Mouse (Mus musculus) thymus, adult 18-20 months (tissue): ENCODE data around the gene Timm29.
"Not testable (repeated sequence)": the region's sequence is repeated elsewhere in the genome, so short reads cannot be mapped to it uniquely, and the experiment has no call there.

Experiments
- DNase-seq, 2 experiments: peaks; one replicate each; pipeline ENCODE4 v3.0.0; 2022; ENCODE audit warnings: mixed read lengths in 2 of 2

The Timm29 gene

DNA sequence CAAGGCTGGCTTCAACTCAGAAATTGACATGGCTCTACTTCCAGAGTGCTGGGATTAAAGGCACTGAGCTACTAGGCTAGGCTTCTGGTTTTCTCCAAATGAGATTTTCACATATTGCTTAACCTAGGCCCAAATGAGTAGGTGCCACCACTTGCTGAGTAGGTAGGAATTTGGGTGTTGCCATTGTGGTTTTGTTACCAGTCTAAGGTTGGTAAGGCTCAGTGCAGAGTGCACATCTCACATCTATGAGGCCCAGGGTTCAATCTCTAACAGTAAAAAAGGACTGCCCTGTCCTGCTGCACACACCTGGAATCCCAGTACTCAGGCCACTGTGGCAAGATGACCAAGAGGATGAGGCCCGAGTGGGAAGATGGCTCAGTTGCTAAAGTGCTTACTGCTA lies 7.1 kb upstream of the Timm29 start:
- DNase-seq: no peak

- no peak for DNase-seq
Measured at GRCm38 (mm10) chr9:21587678-21588349, 4.7 kb upstream of the Timm29 start.

GRCm38 (mm10) chr9:21588350-21588749 lies 4.2 kb upstream of the Timm29 start:
- no peak for DNase-seq

DNA sequence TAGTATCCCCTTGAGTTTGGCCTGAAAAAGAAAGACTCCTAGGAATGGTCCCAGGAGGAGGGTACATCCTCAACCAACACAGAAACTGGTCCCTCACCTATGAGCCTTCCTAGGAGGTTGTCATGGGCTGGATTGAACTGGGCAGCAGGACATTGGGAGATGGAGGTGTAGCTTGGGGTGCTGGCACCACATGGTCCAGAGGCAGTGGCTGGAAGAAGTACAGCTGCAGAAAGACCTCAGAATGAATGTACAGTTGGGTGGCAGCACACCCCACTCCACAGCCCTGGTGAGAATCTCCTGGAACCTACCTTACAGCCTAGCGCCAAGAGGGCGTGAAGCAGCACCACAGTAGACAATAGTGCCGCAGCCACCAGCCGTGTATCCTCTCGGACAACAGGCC lies 3.0 kb upstream of the Timm29 start:
- DNase-seq: no peak

- no peak for DNase-seq
Measured at GRCm38 (mm10) chr9:21591127-21591830, 1.2 kb upstream of the Timm29 start.

- DNase-seq: no peak
Measured at GRCm38 (mm10) chr9:21591831-21592702, 455 bp upstream of the Timm29 start.

DNA sequence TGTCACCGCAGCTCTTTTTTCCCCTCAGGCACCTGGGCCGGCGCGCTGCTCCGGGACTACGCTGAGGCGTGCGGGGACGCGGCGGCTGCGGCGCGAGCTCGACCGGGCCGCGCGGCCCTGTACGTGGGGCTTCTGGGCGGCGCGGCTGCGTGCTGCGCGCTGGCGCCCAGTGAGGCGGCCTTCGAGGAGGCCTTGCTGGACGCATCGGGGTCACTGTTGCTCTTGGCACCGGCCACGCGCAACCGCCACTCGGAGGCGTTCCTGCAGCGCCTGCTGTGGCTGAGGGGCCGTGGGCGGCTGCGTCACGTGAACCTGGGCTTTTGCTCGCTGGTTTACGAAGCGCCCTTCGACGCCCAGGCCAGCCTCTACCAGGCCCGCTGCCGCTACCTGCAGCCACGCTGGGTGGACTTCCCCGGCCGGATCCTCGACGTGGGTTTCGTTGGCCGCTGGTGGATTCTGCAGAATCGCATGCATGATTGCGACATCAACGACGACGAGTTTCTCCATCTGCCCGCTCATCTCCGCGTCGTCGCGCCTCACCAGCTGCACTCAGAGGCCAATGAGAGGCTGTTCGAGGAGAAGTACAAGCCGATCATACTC lies 700 bp downstream of the Timm29 start:
- DNase-seq: peak; percentile 32 to 48

GRCm38 (mm10) chr9:21594350-21594749 lies 1.8 kb downstream of the Timm29 start:
- not testable (repeated sequence) for DNase-seq

DNA sequence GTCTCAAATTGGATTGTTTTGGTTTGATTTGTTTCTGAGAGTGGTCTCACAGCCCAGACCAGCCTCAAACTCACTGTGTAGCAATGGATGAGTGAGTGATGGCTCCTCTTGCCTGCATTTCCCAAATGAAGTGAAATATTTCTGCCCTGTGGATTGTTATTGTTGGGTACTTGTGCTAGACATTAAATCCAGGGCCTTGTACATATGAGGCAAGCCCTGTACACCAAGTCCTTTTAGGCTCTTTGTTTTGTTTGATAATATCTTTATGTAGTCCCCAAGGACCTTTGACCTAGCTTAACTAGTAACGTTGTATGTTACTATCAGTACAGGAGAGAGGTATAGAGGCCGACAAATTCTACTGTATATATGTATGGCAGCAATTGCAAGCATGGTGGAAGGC lies 2.3 kb downstream of the Timm29 start:
- no peak for DNase-seq

DNA sequence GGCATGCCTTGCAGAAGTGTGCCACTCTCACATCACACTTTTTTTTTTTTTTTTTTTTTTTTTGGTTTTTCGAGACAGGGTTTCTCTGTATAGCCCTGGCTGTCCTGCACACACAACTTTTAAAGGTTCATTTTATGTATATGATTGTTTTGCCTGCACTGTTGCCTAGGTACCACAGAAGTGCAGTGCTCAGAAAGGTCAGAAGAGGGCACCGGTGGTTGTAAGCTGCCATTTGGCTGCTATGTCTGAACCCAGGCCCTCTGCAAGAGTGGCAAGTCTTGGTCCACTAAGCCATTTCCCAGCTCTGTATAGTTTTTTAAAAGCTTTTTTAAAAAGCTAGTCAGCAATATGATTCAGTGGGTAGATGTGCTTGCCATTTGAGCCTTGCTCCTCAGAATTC lies 5.7 kb downstream of the Timm29 start:
- DNase-seq: no peak

DNA sequence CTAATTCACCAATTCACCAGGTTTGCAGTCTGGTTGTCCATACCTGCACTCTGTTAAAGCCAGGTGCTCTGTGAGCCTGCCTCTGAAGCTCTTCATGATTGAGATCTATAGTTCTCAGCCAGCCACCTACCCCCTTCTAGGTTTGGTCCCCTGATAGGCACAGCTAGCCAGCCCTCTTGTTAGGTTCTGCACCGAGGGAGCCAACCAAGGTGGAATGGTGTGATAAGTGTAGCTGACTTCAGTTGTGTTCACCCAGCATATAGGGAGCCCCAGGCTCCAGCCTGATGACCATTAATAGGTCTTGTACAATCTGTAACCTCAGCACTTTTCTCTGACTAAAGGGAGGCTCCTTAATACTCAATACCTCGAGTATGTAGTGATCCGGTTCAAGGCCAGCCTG lies 7.7 kb downstream of the Timm29 start:
- no peak for DNase-seq

- no peak for DNase-seq
Measured at GRCm38 (mm10) chr9:21601073-21601472, 8.6 kb downstream of the Timm29 start.

- peak; percentile 34 to 41 for DNase-seq
Measured at GRCm38 (mm10) chr9:21601722-21602399, 9.3 kb downstream of the Timm29 start.

DNA sequence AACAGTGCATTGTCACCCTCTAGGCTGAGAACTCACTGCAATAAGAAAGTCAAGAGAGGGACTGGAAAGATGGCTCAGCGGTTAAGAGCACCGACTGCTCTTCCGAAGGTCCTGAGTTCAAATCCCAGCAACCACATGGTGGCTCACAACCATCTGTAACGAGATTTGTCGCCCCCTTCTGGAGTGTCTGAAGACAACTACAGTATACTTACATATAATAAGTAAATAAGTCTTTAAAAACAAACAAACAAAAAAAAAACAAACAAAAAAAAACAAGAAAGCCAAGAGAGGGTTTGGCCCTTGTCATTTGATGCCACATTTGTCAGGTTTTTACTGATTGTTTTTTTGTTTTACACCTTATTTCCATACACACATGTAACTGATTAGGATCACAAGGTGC lies 11.6 kb downstream of the Timm29 start:
- DNase-seq: no peak

GRCm38 (mm10) chr9:21605865-21606264 lies 13.3 kb downstream of the Timm29 start:
- DNase-seq: no peak

DNA sequence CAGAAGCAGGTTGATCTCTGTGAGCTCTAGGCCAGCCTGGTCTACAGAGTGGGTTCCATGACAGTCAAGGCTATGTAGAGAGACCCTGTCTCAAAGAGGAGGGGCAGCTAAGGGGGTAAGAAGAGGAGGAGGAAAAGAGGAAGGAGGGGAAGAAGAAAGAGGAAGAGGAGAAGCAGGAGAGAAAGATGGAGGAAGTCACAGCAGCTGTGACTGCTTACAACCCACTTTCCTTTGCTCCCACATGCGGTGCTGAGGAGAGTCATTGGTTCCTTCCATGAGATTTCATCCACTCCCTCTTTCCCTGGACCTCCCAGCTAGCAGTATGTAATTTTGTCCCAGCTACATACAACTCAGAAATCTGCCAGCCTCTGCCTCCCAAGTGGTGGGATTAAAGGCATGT lies 14.1 kb downstream of the Timm29 start:
- DNase-seq: no peak

DNA sequence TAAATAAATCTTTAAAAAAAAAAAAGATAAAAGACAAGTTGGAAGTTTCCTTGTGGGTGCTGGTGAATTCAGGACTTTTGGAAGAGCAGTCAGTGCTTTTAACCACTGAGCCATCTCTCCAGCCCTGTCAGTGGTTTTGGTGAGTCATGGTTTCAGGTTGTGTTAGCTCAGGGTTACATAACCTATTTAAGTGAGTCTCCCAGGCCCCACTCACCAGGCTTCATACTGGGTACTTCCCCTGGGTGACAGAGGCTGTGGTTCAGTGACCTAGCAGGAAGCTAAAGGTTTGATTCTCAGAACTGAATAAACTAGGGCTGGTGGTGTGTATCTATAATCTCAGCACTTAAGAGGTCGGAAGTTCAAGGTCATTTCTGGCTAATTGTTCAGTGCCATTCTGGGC lies 17.3 kb downstream of the Timm29 start:
- peak; percentile 47 to 72 for DNase-seq

DNA sequence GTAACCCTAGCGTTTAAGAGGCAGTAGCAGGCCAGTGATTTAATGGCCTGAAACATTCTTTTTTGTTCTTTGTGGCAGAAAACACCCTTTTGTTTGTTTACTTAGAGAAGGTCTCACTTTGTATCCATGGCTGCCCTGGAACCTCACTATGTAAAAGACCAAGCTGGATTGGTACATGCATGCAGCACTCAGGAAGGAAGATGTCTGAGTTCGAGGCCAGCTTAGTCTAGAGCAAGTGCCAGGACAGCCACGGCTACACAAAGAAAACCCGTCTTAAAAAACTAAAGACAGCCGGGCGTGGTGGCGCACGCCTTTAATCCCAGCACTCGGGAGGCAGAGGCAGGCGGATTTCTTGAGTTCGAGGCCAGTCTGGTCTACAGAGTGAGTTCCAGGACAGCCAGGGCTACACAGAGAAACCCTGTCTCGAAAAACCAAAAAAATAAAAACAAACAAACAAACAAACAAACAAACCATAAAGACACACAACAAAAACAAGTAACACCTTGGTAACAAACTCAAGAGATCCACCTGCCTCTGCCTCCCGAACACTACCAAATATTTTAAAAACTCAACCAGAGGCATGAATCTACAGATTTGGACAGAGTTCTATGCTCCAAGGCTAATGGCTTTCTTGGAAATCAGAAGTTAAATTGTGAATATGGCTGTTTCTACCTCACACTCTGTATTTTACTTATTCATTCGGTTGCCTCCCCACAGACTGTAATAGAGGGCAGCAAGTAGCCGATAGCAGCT lies 22.5 kb downstream of the Timm29 start:
- DNase-seq: no peak

GRCm38 (mm10) chr9:21615617-21616231 lies 23.2 kb downstream of the Timm29 start, which contains the start of gene Smarca4:
Gene Smarca4, plus strand, starts transcription at chr9:21616169.
- DNase-seq: peak; percentile 99

GRCm38 (mm10) chr9:21616232-21616781 lies 23.8 kb downstream of the Timm29 start:
- DNase-seq: peak; percentile 81 to 86

- DNase-seq: no peak
Measured at GRCm38 (mm10) chr9:21617066-21617465, 24.5 kb downstream of the Timm29 start.
